Mouse (Mus musculus): ENCODE results near the gene Aen. TPM values are rescaled to one million over a fixed set of nuclear protein-coding genes. Genes with fewer than 3 reads are reported as not detected.

The Aen gene
- polyA plus RNA-seq, 2 experiments, result 12.6 to 14.0 TPM

- H3K9me3 ChIP-seq (ENCODE audit: control insufficient read depth, low read length), result no peaks in the 10 kb centered on the region
- ATAC-seq (ENCODE audit: insufficient read depth), result no peak
- no peak overlapping the region for H3K9ac ChIP-seq (replicated peaks)
- H3K27me3 ChIP-seq (ENCODE audit: control insufficient read depth, insufficient read depth, low read length), result peaks cover 46% of the 10 kb centered on the region
- no peak overlapping the region for H3K4me3 ChIP-seq (ENCODE audit: insufficient read depth in 1 of 2, low read depth in 2 of 2, low read length in 2 of 2)
- DNase-seq (ENCODE audit: low read depth in 3 of 3, low spot score in 3 of 3), result no peak
- H3K4me1 ChIP-seq (replicated peaks; ENCODE audit: control insufficient read depth in 2 of 2, insufficient read depth in 2 of 2, low read length in 1 of 2), result no peaks in the 10 kb centered on the region
- no peaks in the 10 kb centered on the region for H3K36me3 ChIP-seq (replicated peaks; ENCODE audit: control insufficient read depth, insufficient read depth, low read depth)
- H3K27ac ChIP-seq, result no peak overlapping the region
- H3K4me2 ChIP-seq (ENCODE audit: low read depth), result no peak overlapping the region
- WGBS (ENCODE audit: insufficient replicate concordance), result 13% methylated on average over 8 of the region's 8 CpGs
- TF ChIP-seq CTCF (IDR thresholded peaks at IDR 0.05; ENCODE audit: low read depth) (no peak), EP300 (IDR thresholded peaks at IDR 0.05; ENCODE audit: low read depth) (no peak)
Measured at GRCm38 (mm10) chr7:78883726-78884060, 12.0 kb upstream of the Aen start.

GRCm38 (mm10) chr7:78884139-78884538 lies 11.5 kb upstream of the Aen start:
- Histone ChIP-seq H3K9me3 (ENCODE audit: control insufficient read depth, low read length) (no peaks in the 10 kb centered on the region), H3K36me3 (replicated peaks; ENCODE audit: control insufficient read depth, insufficient read depth, low read depth) (no peaks in the 10 kb centered on the region), H3K27ac (no peak overlapping the region), H3K9ac (replicated peaks) (no peak overlapping the region), H3K4me1 (replicated peaks; ENCODE audit: control insufficient read depth in 2 of 2, insufficient read depth in 2 of 2, low read length in 1 of 2) (no peaks in the 10 kb centered on the region), H3K27me3 (ENCODE audit: control insufficient read depth, insufficient read depth, low read length) (peaks cover 46% of the 10 kb centered on the region), H3K4me2 (ENCODE audit: low read depth) (no peak overlapping the region), H3K4me3 (ENCODE audit: insufficient read depth in 1 of 2, low read depth in 2 of 2, low read length in 2 of 2) (no peak overlapping the region)
- ATAC-seq (ENCODE audit: insufficient read depth) (no peak), DNase-seq (ENCODE audit: low read depth in 3 of 3, low spot score in 3 of 3) (no peak)
- 8% methylated on average over 6 of the region's 6 CpGs for WGBS (ENCODE audit: insufficient replicate concordance)
- TF ChIP-seq CTCF (IDR thresholded peaks at IDR 0.05; ENCODE audit: low read depth) (no peak), EP300 (IDR thresholded peaks at IDR 0.05; ENCODE audit: low read depth) (no peak)

DNA sequence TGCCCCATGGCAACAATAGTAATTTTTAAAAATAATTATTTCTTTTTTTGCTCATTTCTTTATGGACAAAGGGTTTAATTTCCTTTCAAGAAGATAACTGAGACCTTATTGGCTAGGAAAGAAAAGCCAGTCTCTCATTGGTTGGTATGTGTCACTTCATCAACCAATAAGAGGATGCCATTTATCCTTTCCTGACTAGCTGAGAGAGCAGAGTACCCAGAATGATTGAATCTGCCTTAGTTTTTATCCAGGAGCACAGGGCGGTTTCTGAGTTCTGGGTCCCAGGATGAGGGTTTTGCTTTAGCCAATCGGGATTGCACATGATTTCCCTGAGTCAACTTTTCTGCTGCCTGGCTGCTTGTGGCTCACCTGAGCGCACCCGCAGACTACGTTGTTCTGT lies 10.2 kb upstream of the Aen start:
- Histone ChIP-seq H3K27ac (no peak overlapping the region), H3K4me3 (ENCODE audit: insufficient read depth in 1 of 2, low read depth in 2 of 2, low read length in 2 of 2) (no peak overlapping the region), H3K9ac (replicated peaks) (no peak overlapping the region), H3K4me1 (replicated peaks; ENCODE audit: control insufficient read depth in 2 of 2, insufficient read depth in 2 of 2, low read length in 1 of 2) (no peaks in the 10 kb centered on the region), H3K27me3 (ENCODE audit: control insufficient read depth, insufficient read depth, low read length) (peaks cover 46% of the 10 kb centered on the region), H3K9me3 (ENCODE audit: control insufficient read depth, low read length) (no peaks in the 10 kb centered on the region), H3K4me2 (ENCODE audit: low read depth) (no peak overlapping the region), H3K36me3 (replicated peaks; ENCODE audit: control insufficient read depth, insufficient read depth, low read depth) (no peaks in the 10 kb centered on the region)
- ATAC-seq (ENCODE audit: insufficient read depth) (no peak), DNase-seq (ENCODE audit: low read depth in 3 of 3, low spot score in 3 of 3) (no peak)
- TF ChIP-seq CTCF (IDR thresholded peaks at IDR 0.05; ENCODE audit: low read depth), result no peak
- TF ChIP-seq EP300 (IDR thresholded peaks at IDR 0.05; ENCODE audit: low read depth), result no peak
- WGBS (ENCODE audit: insufficient replicate concordance), result 60% methylated on average over 5 of the region's 5 CpGs

DNA sequence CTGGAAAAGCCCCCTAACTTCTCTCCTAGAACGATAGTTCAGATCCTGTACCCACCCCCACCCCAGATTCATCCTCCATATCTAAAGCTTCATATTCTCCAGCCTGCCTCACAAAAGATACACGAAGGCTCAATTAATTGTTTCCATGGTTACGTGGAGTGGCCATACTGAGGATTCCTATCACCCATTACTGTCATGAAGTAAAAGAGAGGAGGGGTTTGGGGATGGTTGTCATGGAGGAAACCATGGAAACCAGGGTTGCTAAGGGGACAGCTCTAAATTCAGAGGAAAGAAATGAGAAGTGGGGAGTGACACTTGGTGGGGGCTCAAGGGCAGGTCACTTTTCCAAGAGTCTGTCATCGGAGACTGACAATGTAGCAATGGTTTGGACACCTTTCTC lies 9.2 kb upstream of the Aen start:
- Histone ChIP-seq H3K27me3 (ENCODE audit: control insufficient read depth, insufficient read depth, low read length) (peaks cover 41% of the 10 kb centered on the region), H3K9me3 (ENCODE audit: control insufficient read depth, low read length) (no peaks in the 10 kb centered on the region), H3K4me1 (replicated peaks; ENCODE audit: control insufficient read depth in 2 of 2, insufficient read depth in 2 of 2, low read length in 1 of 2) (no peaks in the 10 kb centered on the region), H3K36me3 (replicated peaks; ENCODE audit: control insufficient read depth, insufficient read depth, low read depth) (no peaks in the 10 kb centered on the region), H3K4me2 (ENCODE audit: low read depth) (no peak overlapping the region), H3K27ac (no peak overlapping the region), H3K4me3 (ENCODE audit: insufficient read depth in 1 of 2, low read depth in 2 of 2, low read length in 2 of 2) (no peak overlapping the region), H3K9ac (replicated peaks) (no peak overlapping the region)
- 65% methylated on average over 4 of the region's 4 CpGs for WGBS (ENCODE audit: insufficient replicate concordance)
- DNase-seq (ENCODE audit: low read depth in 3 of 3, low spot score in 3 of 3) (no peak), ATAC-seq (ENCODE audit: insufficient read depth) (no peak)
- TF ChIP-seq EP300 (IDR thresholded peaks at IDR 0.05; ENCODE audit: low read depth), result no peak
- no peak for TF ChIP-seq CTCF (IDR thresholded peaks at IDR 0.05; ENCODE audit: low read depth)

GRCm38 (mm10) chr7:78887431-78887842 lies 8.2 kb upstream of the Aen start:
- ATAC-seq (ENCODE audit: insufficient read depth) (no peak), DNase-seq (ENCODE audit: low read depth in 3 of 3, low spot score in 3 of 3) (no peak)
- Histone ChIP-seq H3K36me3 (replicated peaks; ENCODE audit: control insufficient read depth, insufficient read depth, low read depth) (no peaks in the 10 kb centered on the region), H3K27ac (no peak overlapping the region), H3K4me3 (ENCODE audit: insufficient read depth in 1 of 2, low read depth in 2 of 2, low read length in 2 of 2) (no peak overlapping the region), H3K9ac (replicated peaks) (no peak overlapping the region), H3K27me3 (ENCODE audit: control insufficient read depth, insufficient read depth, low read length) (peaks cover 35% of the 10 kb centered on the region), H3K4me2 (ENCODE audit: low read depth) (no peak overlapping the region), H3K4me1 (replicated peaks; ENCODE audit: control insufficient read depth in 2 of 2, insufficient read depth in 2 of 2, low read length in 1 of 2) (no peaks in the 10 kb centered on the region; a peak in 1 of 4 replicates), H3K9me3 (ENCODE audit: control insufficient read depth, low read length) (no peaks in the 10 kb centered on the region)
- TF ChIP-seq CTCF (IDR thresholded peaks at IDR 0.05; ENCODE audit: low read depth) (no peak), EP300 (IDR thresholded peaks at IDR 0.05; ENCODE audit: low read depth) (no peak)
- WGBS (ENCODE audit: insufficient replicate concordance), result 58% methylated on average over 9 of the region's 9 CpGs

All from liver, embryonic 14.5 days (tissue).